Mouse (Mus musculus) megakaryocyte, embryonic 14.5 days (primary cell): Measurements from ENCODE around the gene Nceh1.

Source experiments
- FLI1 ChIP-seq: IDR thresholded peaks from 2 replicates; pipeline ENCODE4 v1.6.1; 2012; ENCODE audit warnings: low read length, inconsistent platforms, mixed read lengths
- GATA1 ChIP-seq: IDR thresholded peaks from 3 replicates; pipeline ENCODE4 v1.6.1; 2012; ENCODE audit warnings: mixed read lengths, low read length, inconsistent platforms, borderline replicate concordance

DNA sequence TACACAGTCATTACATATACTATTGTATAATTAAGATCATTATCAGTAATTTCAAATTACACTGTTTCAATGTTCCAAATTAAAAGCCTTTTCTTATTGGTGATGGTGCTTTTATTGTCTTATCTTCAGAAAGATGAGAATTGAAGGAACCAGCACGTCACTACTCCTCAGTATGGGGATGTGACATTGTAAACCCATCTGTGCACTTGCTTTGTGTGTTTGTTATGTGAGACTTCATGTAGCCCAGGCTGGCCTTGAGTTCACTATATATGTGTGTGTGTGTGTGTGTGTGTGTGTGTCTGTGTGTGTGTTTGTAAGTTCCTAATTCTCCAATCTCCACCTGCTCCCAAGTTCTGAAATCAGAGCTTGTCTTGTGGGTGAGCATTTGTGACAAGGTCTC is 12.5 kb upstream of the Nceh1 start:
- TF ChIP-seq GATA1 (no peak), FLI1 (no peak)
